In genomic region chr7:131167771-131168170, GRCm38 (mm10) we compare ENCODE assay signal across 26 mouse cellular contexts. TPM values are rescaled to one million over a fixed set of nuclear protein-coding genes. Genes with fewer than 3 reads are reported as not detected.
"Had no signal": no experiment of that assay in that cellular context is flagged by ENCODE, and none has a peak within 500 bp of the region (broad histone marks: within the 10 kb centered on the region; RNA-seq: fewer than 3 reads in every experiment).

No protein-coding gene starts in this region.

- H3K27me3 ChIP-seq: liver, embryonic 12.5 days; midbrain, embryonic 12.5 days; neural tube, embryonic 13.5 days; neural tube, embryonic 15.5 days had no signal

- H3K9me3 ChIP-seq: liver, embryonic 12.5 days; midbrain, embryonic 10.5 days; midbrain, embryonic 12.5 days; neural tube, embryonic 13.5 days; neural tube, embryonic 15.5 days had no signal

- H3K4me1 ChIP-seq: liver, embryonic 12.5 days; midbrain, embryonic 10.5 days; midbrain, embryonic 12.5 days; neural tube, embryonic 13.5 days; neural tube, embryonic 15.5 days had no signal

- H3K36me3 ChIP-seq: liver, embryonic 12.5 days; midbrain, embryonic 10.5 days; midbrain, embryonic 12.5 days; neural tube, embryonic 13.5 days; neural tube, embryonic 15.5 days had no signal

- DNase-seq: lung, adult 18-20 months; lung, embryonic 14.5 days; lung, postnatal 10 days; lung, postnatal 4 days; midbrain, embryonic 14.5 days; retina, postnatal 1 day; right cerebral cortex, adult 18-20 months; right cerebral cortex, postnatal 25 days; right cerebral cortex, postnatal 4 days; spleen, adult 18-20 months had no signal

- H3K4me3 ChIP-seq: liver, embryonic 12.5 days; midbrain, embryonic 10.5 days; midbrain, embryonic 12.5 days; myocyte; neural tube, embryonic 13.5 days; neural tube, embryonic 15.5 days had no signal

- H3K4me2 ChIP-seq: liver, embryonic 12.5 days; lung, embryonic 14.5 days; midbrain, embryonic 12.5 days; neural tube, embryonic 13.5 days; neural tube, embryonic 15.5 days had no signal

- H3K9ac ChIP-seq: liver, embryonic 12.5 days; liver, embryonic 14.5 days; lung, embryonic 14.5 days; midbrain, embryonic 12.5 days; neural tube, embryonic 13.5 days; neural tube, embryonic 15.5 days had no signal

- ATAC-seq: liver, embryonic 12.5 days; midbrain, embryonic 16.5 days had no signal

- H3K27ac ChIP-seq: liver, embryonic 12.5 days; liver, embryonic 14.5 days; midbrain, embryonic 10.5 days; midbrain, embryonic 12.5 days; neural tube, embryonic 13.5 days; neural tube, embryonic 15.5 days had no signal

RNA-seq across cellular contexts. Expression of gene 5430419D17Rik, which starts 6.4 kb away (rescaled TPM):
- total RNA-seq: megakaryocyte, adult 5-6 weeks; megakaryocyte-erythroid progenitor cell, adult 5-6 weeks had no signal
- polyA plus RNA-seq: liver, embryonic 12.5 days; liver, embryonic 14.5 days; liver, embryonic 16.5 days; lung, embryonic 14.5 days; midbrain, embryonic 10.5 days; midbrain, embryonic 12.5 days; midbrain, embryonic 14.5 days; midbrain, embryonic 16.5 days; neural tube, embryonic 11.5 days; neural tube, embryonic 13.5 days; neural tube, embryonic 15.5 days; small intestine, adult 2 months; stomach, embryonic 14.5 days had no signal

RNA-seq across cellular contexts. Expression of gene 4933402N03Rik, which starts 21.7 kb away (rescaled TPM):
- total RNA-seq: megakaryocyte, adult 5-6 weeks; megakaryocyte-erythroid progenitor cell, adult 5-6 weeks had no signal
- polyA plus RNA-seq: liver, embryonic 12.5 days; liver, embryonic 14.5 days; liver, embryonic 16.5 days; lung, embryonic 14.5 days; lung, embryonic 16.5 days; midbrain, embryonic 10.5 days; midbrain, embryonic 12.5 days; midbrain, embryonic 14.5 days; midbrain, embryonic 16.5 days; myocyte; neural tube, embryonic 11.5 days; neural tube, embryonic 13.5 days; neural tube, embryonic 15.5 days; small intestine, adult 2 months; stomach, embryonic 14.5 days; stomach, embryonic 16.5 days had no signal
